Mouse (Mus musculus): ENCODE measurements around the gene Vat1. TPM values are rescaled to one million over a fixed set of nuclear protein-coding genes. Genes with fewer than 3 reads are reported as not detected.
"Not testable (repeated sequence)": the region's sequence is repeated elsewhere in the genome, so short reads cannot be mapped to it uniquely, and the experiment has no call there.

Vat1 gene
- polyA plus RNA-seq, 1 experiment from 2014 or later = 145 TPM

DNA sequence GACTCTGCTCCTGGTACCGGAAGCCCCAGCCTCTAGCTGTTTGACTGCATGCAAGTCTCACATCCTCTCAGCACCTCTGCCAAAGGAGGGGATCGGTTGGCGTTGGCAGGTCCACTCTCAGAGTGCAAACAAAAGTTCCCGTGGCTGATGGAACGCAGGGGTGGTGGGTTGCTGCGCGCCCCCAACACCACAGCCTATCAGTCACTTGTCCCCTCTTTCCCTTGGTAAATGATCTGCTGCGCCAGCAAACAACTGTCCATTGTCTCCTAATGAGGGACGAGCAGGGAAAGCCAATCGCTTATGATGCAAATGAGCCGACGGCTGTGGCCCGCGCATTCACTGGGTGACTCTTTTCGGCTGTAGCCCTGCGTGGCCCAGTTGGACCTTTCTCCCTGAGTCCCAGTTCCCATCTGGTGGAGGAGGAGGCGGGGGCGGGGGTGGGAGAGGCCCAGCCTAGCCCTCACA, 13.2 kb upstream of the Vat1 start:
- Histone ChIP-seq H3K9me3 (replicated peaks; ENCODE audit: control insufficient read depth, low read length, poor library complexity, severe bottlenecking) (no peaks in the 10 kb centered on the region), H3K27me3 (ENCODE audit: control insufficient read depth, insufficient read depth, low read depth, low read length) (no peaks in the 10 kb centered on the region), H3K4me3 (ENCODE audit: low read depth, low read length) (no peak overlapping the region), H3K9ac (ENCODE audit: low read depth, low read length) (no peak overlapping the region), H3K27ac (ENCODE audit: low read length) (no peak overlapping the region; the same call in 1 of the 2 replicates), H3K4me1 (ENCODE audit: control insufficient read depth, insufficient read depth, low read length) (peaks cover 12% of the 10 kb centered on the region), H3K36me3 (ENCODE audit: control insufficient read depth, insufficient read depth, low read length) (no peaks in the 10 kb centered on the region), H3K4me2 (ENCODE audit: low read length) (peak overlapping the region; percentile 25)
- 3% methylated on average over 18 of the region's 18 CpGs for WGBS
- ATAC-seq = 0 out of 2 replicates have a peak, but pooled peaks have one; percentile 33

- H3K27me3 ChIP-seq (ENCODE audit: control insufficient read depth, insufficient read depth, low read depth, low read length) = no peaks in the 10 kb centered on the region
- peak; percentile 77 for ATAC-seq
- no peak overlapping the region for H3K9ac ChIP-seq (ENCODE audit: low read depth, low read length)
- no peaks in the 10 kb centered on the region for H3K9me3 ChIP-seq (replicated peaks; ENCODE audit: control insufficient read depth, low read length, poor library complexity, severe bottlenecking)
- 16% methylated on average over 10 of the region's 10 CpGs for WGBS
- no peaks in the 10 kb centered on the region for H3K36me3 ChIP-seq (ENCODE audit: control insufficient read depth, insufficient read depth, low read length)
- H3K4me1 ChIP-seq (ENCODE audit: control insufficient read depth, insufficient read depth, low read length) = peaks cover 10% of the 10 kb centered on the region
- no peak overlapping the region for H3K4me2 ChIP-seq (ENCODE audit: low read length)
- peak overlapping the region; percentile 68 for H3K27ac ChIP-seq (ENCODE audit: low read length)
- no peak overlapping the region for H3K4me3 ChIP-seq (ENCODE audit: low read depth, low read length)
Measured at GRCm38 (mm10) chr11:101477552-101478211, 11.7 kb upstream of the Vat1 start.

GRCm38 (mm10) chr11:101477194-101477551, 11.1 kb upstream of the Vat1 start:
- H3K4me2 ChIP-seq (ENCODE audit: low read length) = no peak overlapping the region
- ATAC-seq = peak; percentile 71
- H3K4me3 ChIP-seq (ENCODE audit: low read depth, low read length) = no peak overlapping the region
- H3K4me1 ChIP-seq (ENCODE audit: control insufficient read depth, insufficient read depth, low read length) = peaks cover 10% of the 10 kb centered on the region
- H3K36me3 ChIP-seq (ENCODE audit: control insufficient read depth, insufficient read depth, low read length) = no peaks in the 10 kb centered on the region
- 7% methylated on average over 4 of the region's 4 CpGs for WGBS
- H3K27ac ChIP-seq (ENCODE audit: low read length) = peak overlapping the region; percentile 68
- H3K9me3 ChIP-seq (replicated peaks; ENCODE audit: control insufficient read depth, low read length, poor library complexity, severe bottlenecking) = no peaks in the 10 kb centered on the region
- no peaks in the 10 kb centered on the region for H3K27me3 ChIP-seq (ENCODE audit: control insufficient read depth, insufficient read depth, low read depth, low read length)
- H3K9ac ChIP-seq (ENCODE audit: low read depth, low read length) = no peak overlapping the region

- not testable (repeated sequence) for H3K27ac ChIP-seq (ENCODE audit: low read length); H3K9me3 ChIP-seq (replicated peaks; ENCODE audit: control insufficient read depth, low read length, poor library complexity, severe bottlenecking); H3K27me3 ChIP-seq (ENCODE audit: control insufficient read depth, insufficient read depth, low read depth, low read length); H3K4me2 ChIP-seq (ENCODE audit: low read length); H3K4me3 ChIP-seq (ENCODE audit: low read depth, low read length); H3K9ac ChIP-seq (ENCODE audit: low read depth, low read length); ATAC-seq; H3K36me3 ChIP-seq (ENCODE audit: control insufficient read depth, insufficient read depth, low read length)
- H3K4me1 ChIP-seq (ENCODE audit: control insufficient read depth, insufficient read depth, low read length) = peaks cover 10% of the 10 kb centered on the region
- 85% methylated on average over 4 of the region's 4 CpGs for WGBS
Measured at GRCm38 (mm10) chr11:101476361-101476760, 10.3 kb upstream of the Vat1 start.

- H3K27me3 ChIP-seq (ENCODE audit: control insufficient read depth, insufficient read depth, low read depth, low read length) = no peaks in the 10 kb centered on the region
- H3K4me3 ChIP-seq (ENCODE audit: low read depth, low read length) = no peak overlapping the region
- H3K9me3 ChIP-seq (replicated peaks; ENCODE audit: control insufficient read depth, low read length, poor library complexity, severe bottlenecking) = no peaks in the 10 kb centered on the region
- H3K9ac ChIP-seq (ENCODE audit: low read depth, low read length) = no peak overlapping the region
- no peak overlapping the region for H3K27ac ChIP-seq (ENCODE audit: low read length)
- 66% methylated on average over 5 of the region's 5 CpGs for WGBS
- H3K4me2 ChIP-seq (ENCODE audit: low read length) = no peak overlapping the region
- H3K4me1 ChIP-seq (ENCODE audit: control insufficient read depth, insufficient read depth, low read length) = peaks cover 11% of the 10 kb centered on the region
- H3K36me3 ChIP-seq (ENCODE audit: control insufficient read depth, insufficient read depth, low read length) = no peaks in the 10 kb centered on the region
- ATAC-seq = no peak
Measured at GRCm38 (mm10) chr11:101474298-101474697, 8.3 kb upstream of the Vat1 start.

- H3K4me3 ChIP-seq (ENCODE audit: low read depth, low read length); H3K27ac ChIP-seq (ENCODE audit: low read length); H3K36me3 ChIP-seq (ENCODE audit: control insufficient read depth, insufficient read depth, low read length); H3K9ac ChIP-seq (ENCODE audit: low read depth, low read length); ATAC-seq; H3K4me2 ChIP-seq (ENCODE audit: low read length); H3K9me3 ChIP-seq (replicated peaks; ENCODE audit: control insufficient read depth, low read length, poor library complexity, severe bottlenecking); H3K27me3 ChIP-seq (ENCODE audit: control insufficient read depth, insufficient read depth, low read depth, low read length): not testable (repeated sequence)
- 80% methylated on average over 1 of the region's 1 CpGs for WGBS
- peaks cover 11% of the 10 kb centered on the region for H3K4me1 ChIP-seq (ENCODE audit: control insufficient read depth, insufficient read depth, low read length)
Measured at GRCm38 (mm10) chr11:101473686-101474085, 7.7 kb upstream of the Vat1 start.

DNA sequence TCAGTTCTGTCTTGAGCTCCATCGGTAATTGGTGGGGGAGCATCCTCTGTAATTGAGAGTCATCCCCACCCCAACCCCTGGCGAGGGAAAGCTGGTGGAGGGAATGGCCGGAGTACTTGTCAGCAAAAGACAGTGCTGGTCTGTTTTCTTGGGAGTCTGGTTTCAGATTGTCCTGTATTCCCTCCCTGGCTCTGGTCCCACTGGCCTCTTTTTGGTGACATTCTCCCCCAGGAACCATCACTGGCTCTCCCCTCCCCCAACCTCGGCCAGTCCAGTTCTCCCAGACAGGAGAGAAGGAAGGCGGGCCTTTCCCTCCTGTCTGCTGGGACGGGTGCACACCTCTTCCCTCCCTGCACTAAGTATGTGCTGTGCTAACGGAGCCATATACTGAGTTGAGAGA, 6.3 kb upstream of the Vat1 start:
- no peak overlapping the region for H3K4me3 ChIP-seq (ENCODE audit: low read depth, low read length)
- 72% methylated on average over 7 of the region's 7 CpGs for WGBS
- no peak overlapping the region for H3K9ac ChIP-seq (ENCODE audit: low read depth, low read length)
- H3K4me1 ChIP-seq (ENCODE audit: control insufficient read depth, insufficient read depth, low read length) = peaks cover 13% of the 10 kb centered on the region
- H3K9me3 ChIP-seq (replicated peaks; ENCODE audit: control insufficient read depth, low read length, poor library complexity, severe bottlenecking) = no peaks in the 10 kb centered on the region
- no peak overlapping the region for H3K27ac ChIP-seq (ENCODE audit: low read length)
- no peak overlapping the region for H3K4me2 ChIP-seq (ENCODE audit: low read length)
- no peaks in the 10 kb centered on the region for H3K36me3 ChIP-seq (ENCODE audit: control insufficient read depth, insufficient read depth, low read length)
- no peak for ATAC-seq
- H3K27me3 ChIP-seq (ENCODE audit: control insufficient read depth, insufficient read depth, low read depth, low read length) = no peaks in the 10 kb centered on the region

- WGBS = 60% methylated on average over 3 of the region's 3 CpGs
- H3K4me1 ChIP-seq (ENCODE audit: control insufficient read depth, insufficient read depth, low read length) = peaks cover 15% of the 10 kb centered on the region
- ATAC-seq = no peak
- H3K27me3 ChIP-seq (ENCODE audit: control insufficient read depth, insufficient read depth, low read depth, low read length) = no peaks in the 10 kb centered on the region
- no peak overlapping the region for H3K4me3 ChIP-seq (ENCODE audit: low read depth, low read length)
- H3K9me3 ChIP-seq (replicated peaks; ENCODE audit: control insufficient read depth, low read length, poor library complexity, severe bottlenecking) = no peaks in the 10 kb centered on the region
- H3K4me2 ChIP-seq (ENCODE audit: low read length) = no peak overlapping the region
- H3K27ac ChIP-seq (ENCODE audit: low read length) = no peak overlapping the region
- no peak overlapping the region for H3K9ac ChIP-seq (ENCODE audit: low read depth, low read length)
- no peaks in the 10 kb centered on the region for H3K36me3 ChIP-seq (ENCODE audit: control insufficient read depth, insufficient read depth, low read length)
Measured at GRCm38 (mm10) chr11:101471926-101472325, 5.9 kb upstream of the Vat1 start.

- Histone ChIP-seq H3K27ac (ENCODE audit: low read length) (no peak overlapping the region), H3K4me2 (ENCODE audit: low read length) (no peak overlapping the region), H3K9ac (ENCODE audit: low read depth, low read length) (no peak overlapping the region), H3K9me3 (replicated peaks; ENCODE audit: control insufficient read depth, low read length, poor library complexity, severe bottlenecking) (no peaks in the 10 kb centered on the region), H3K27me3 (ENCODE audit: control insufficient read depth, insufficient read depth, low read depth, low read length) (no peaks in the 10 kb centered on the region), H3K36me3 (ENCODE audit: control insufficient read depth, insufficient read depth, low read length) (no peaks in the 10 kb centered on the region), H3K4me1 (ENCODE audit: control insufficient read depth, insufficient read depth, low read length) (peaks cover 21% of the 10 kb centered on the region), H3K4me3 (ENCODE audit: low read depth, low read length) (no peak overlapping the region)
- WGBS = 11% methylated on average over 7 of the region's 7 CpGs
- no peak for ATAC-seq
Measured at GRCm38 (mm10) chr11:101470206-101470605, 4.2 kb upstream of the Vat1 start.

Data from midbrain, embryonic 16.5 days (tissue).